Mouse (Mus musculus): Measurements from ENCODE around the gene Zfp865. TPM values are rescaled to one million over a fixed set of nuclear protein-coding genes. Genes with fewer than 3 reads are reported as not detected.
A peak's percentile ranks its signal among the peaks of the same experiment; 100 is the strongest.

The Zfp865 gene
- polyA plus RNA-seq, 1 experiment from 2014 or later, result 8.2 TPM

- Histone ChIP-seq H3K27me3 (peaks cover 62% of the 10 kb centered on the region), H3K9ac (peak overlapping the region; percentile 77), H3K4me3 (peak overlapping the region; percentile 61), H3K4me2 (replicated peaks) (peak overlapping the region; percentile 89), H3K9me3 (no peaks in the 10 kb centered on the region), H3K36me3 (no peaks in the 10 kb centered on the region), H3K27ac (0 out of 2 replicates have a peak overlapping the region, but pooled peaks have one; percentile 30), H3K4me1 (peaks cover 36% of the 10 kb centered on the region)
- no peak for ATAC-seq (ENCODE audit: insufficient number of reproducible peaks, insufficient read depth, low FRiP score, low TSS enrichment)
- 3% methylated on average over 55 of the region's 55 CpGs for WGBS
Observed at GRCm38 (mm10) chr7:5056651-5057263, 36.6 kb downstream of the Zfp865 start.

GRCm38 (mm10) chr7:5057381-5057780, 37.2 kb downstream of the Zfp865 start:
- Histone ChIP-seq H3K27ac (0 out of 2 replicates have a peak overlapping the region, but pooled peaks have one; percentile 30), H3K9ac (peak overlapping the region; percentile 77), H3K9me3 (no peaks in the 10 kb centered on the region), H3K36me3 (no peaks in the 10 kb centered on the region), H3K4me2 (replicated peaks) (peak overlapping the region; percentile 89), H3K27me3 (peaks cover 56% of the 10 kb centered on the region), H3K4me3 (peak overlapping the region; percentile 61), H3K4me1 (peaks cover 33% of the 10 kb centered on the region)
- WGBS, result 29% methylated on average over 8 of the region's 8 CpGs
- ATAC-seq (ENCODE audit: insufficient number of reproducible peaks, insufficient read depth, low FRiP score, low TSS enrichment), result no peak

GRCm38 (mm10) chr7:5057804-5058203, 37.6 kb downstream of the Zfp865 start:
- Histone ChIP-seq H3K4me3 (peak overlapping the region; percentile 61), H3K9ac (0 out of 2 replicates have a peak overlapping the region, but pooled peaks have one; percentile 77), H3K27ac (no peak overlapping the region), H3K4me2 (replicated peaks) (peak overlapping the region; percentile 89), H3K9me3 (no peaks in the 10 kb centered on the region), H3K36me3 (no peaks in the 10 kb centered on the region), H3K4me1 (peaks cover 28% of the 10 kb centered on the region), H3K27me3 (peaks cover 52% of the 10 kb centered on the region)
- whole genome bisulfite sequencing, result 36% methylated on average over 11 of the region's 11 CpGs
- ATAC-seq (ENCODE audit: insufficient number of reproducible peaks, insufficient read depth, low FRiP score, low TSS enrichment), result no peak

GRCm38 (mm10) chr7:5058631-5059030, 38.5 kb downstream of the Zfp865 start:
- peaks cover 44% of the 10 kb centered on the region for H3K27me3 ChIP-seq
- no peak overlapping the region for H3K4me3 ChIP-seq

GRCm38 (mm10) chr7:5059421-5059820, 39.2 kb downstream of the Zfp865 start:
- no peak overlapping the region for H3K4me3 ChIP-seq
- H3K4me1 ChIP-seq, result peaks cover 25% of the 10 kb centered on the region
- H3K4me2 ChIP-seq (replicated peaks), result no peak overlapping the region
- no peak overlapping the region for H3K27ac ChIP-seq
- peaks cover 36% of the 10 kb centered on the region for H3K27me3 ChIP-seq
- no peaks in the 10 kb centered on the region for H3K36me3 ChIP-seq
- no peaks in the 10 kb centered on the region for H3K9me3 ChIP-seq
- no peak for ATAC-seq (ENCODE audit: insufficient number of reproducible peaks, insufficient read depth, low FRiP score, low TSS enrichment)
- WGBS, result 94% methylated on average over 12 of the region's 12 CpGs
- no peak overlapping the region for H3K9ac ChIP-seq

More at GRCm38 (mm10) chr7:5058631-5059030, 38.5 kb downstream of the Zfp865 start:
- no peak for ATAC-seq (ENCODE audit: insufficient number of reproducible peaks, insufficient read depth, low FRiP score, low TSS enrichment)
- H3K36me3 ChIP-seq, result no peaks in the 10 kb centered on the region
- H3K27ac ChIP-seq, result no peak overlapping the region
- 93% methylated on average over 1 of the region's 1 CpGs for WGBS
- H3K9ac ChIP-seq, result no peak overlapping the region
- no peak overlapping the region for H3K4me2 ChIP-seq (replicated peaks)
- H3K9me3 ChIP-seq, result no peaks in the 10 kb centered on the region
- H3K4me1 ChIP-seq, result peaks cover 23% of the 10 kb centered on the region

GRCm38 (mm10) chr7:5060239-5060731, 40.1 kb downstream of the Zfp865 start:
- Histone ChIP-seq H3K4me2 (replicated peaks) (peak overlapping the region; percentile 77), H3K27ac (peak overlapping the region; percentile 99), H3K4me1 (peaks cover 27% of the 10 kb centered on the region), H3K4me3 (peak overlapping the region; percentile 77), H3K9ac (peak overlapping the region; percentile 83), H3K9me3 (no peaks in the 10 kb centered on the region), H3K36me3 (no peaks in the 10 kb centered on the region), H3K27me3 (peaks cover 27% of the 10 kb centered on the region)
- ATAC-seq (ENCODE audit: insufficient number of reproducible peaks, insufficient read depth, low FRiP score, low TSS enrichment), result peak; percentile 2; the same call in 1 of the 2 replicates
- WGBS, result 2% methylated on average over 27 of the region's 27 CpGs

- Histone ChIP-seq H3K27me3 (peaks cover 18% of the 10 kb centered on the region), H3K36me3 (peaks cover 2% of the 10 kb centered on the region; the same call in 1 of the 2 replicates), H3K4me2 (replicated peaks) (peak overlapping the region; percentile 77), H3K9me3 (no peaks in the 10 kb centered on the region), H3K9ac (peak overlapping the region; percentile 83), H3K4me3 (peak overlapping the region; percentile 77), H3K4me1 (peaks cover 35% of the 10 kb centered on the region), H3K27ac (peak overlapping the region; percentile 99)
- ATAC-seq (ENCODE audit: insufficient number of reproducible peaks, insufficient read depth, low FRiP score, low TSS enrichment), result peak; percentile 87
- under 1% methylated on average over 60 of the region's 60 CpGs for WGBS
Observed at GRCm38 (mm10) chr7:5060944-5061773, 41.0 kb downstream of the Zfp865 start.

GRCm38 (mm10) chr7:5061774-5062359, 41.7 kb downstream of the Zfp865 start, which contains the start of gene U2af2:
U2af2 (plus strand) TSS chr7:5062143.
- peak; percentile 76 for ATAC-seq (ENCODE audit: insufficient number of reproducible peaks, insufficient read depth, low FRiP score, low TSS enrichment)
- H3K36me3 ChIP-seq, result peaks cover 7% of the 10 kb centered on the region
- peak within 1 kb of the TSS; percentile 77 for H3K4me2 ChIP-seq (replicated peaks)
- H3K27me3 ChIP-seq, result peaks cover 12% of the 10 kb centered on the region
- no peaks in the 10 kb centered on the region for H3K9me3 ChIP-seq
- peak within 1 kb of the TSS; percentile 83 for H3K9ac ChIP-seq
- WGBS, result under 1% methylated on average over 63 of the region's 65 CpGs
- peak within 1 kb of the TSS; percentile 99 for H3K27ac ChIP-seq
- H3K4me3 ChIP-seq, result peak within 1 kb of the TSS; percentile 77
- peaks cover 35% of the 10 kb centered on the region for H3K4me1 ChIP-seq

GRCm38 (mm10) chr7:5062360-5063001, 42.3 kb downstream of the Zfp865 start:
- Histone ChIP-seq H3K9me3 (no peaks in the 10 kb centered on the region), H3K27me3 (peaks cover 6% of the 10 kb centered on the region), H3K4me3 (peak overlapping the region; percentile 77), H3K9ac (peak overlapping the region; percentile 83), H3K36me3 (peaks cover 13% of the 10 kb centered on the region), H3K27ac (peak overlapping the region; percentile 99), H3K4me2 (replicated peaks) (peak overlapping the region; percentile 77), H3K4me1 (peaks cover 35% of the 10 kb centered on the region)
- ATAC-seq (ENCODE audit: insufficient number of reproducible peaks, insufficient read depth, low FRiP score, low TSS enrichment), result peak; percentile 2; the same call in 1 of the 2 replicates
- under 1% methylated on average over 48 of the region's 51 CpGs for WGBS

GRCm38 (mm10) chr7:5064886-5065285, 44.7 kb downstream of the Zfp865 start:
- Histone ChIP-seq H3K4me1 (peaks cover 30% of the 10 kb centered on the region), H3K4me2 (replicated peaks) (no peak overlapping the region), H3K4me3 (no peak overlapping the region), H3K9ac (no peak overlapping the region), H3K9me3 (no peaks in the 10 kb centered on the region), H3K27me3 (no peaks in the 10 kb centered on the region), H3K36me3 (peaks cover 37% of the 10 kb centered on the region), H3K27ac (no peak overlapping the region)
- 90% methylated on average over 6 of the region's 6 CpGs for whole genome bisulfite sequencing
- no peak for ATAC-seq (ENCODE audit: insufficient number of reproducible peaks, insufficient read depth, low FRiP score, low TSS enrichment)

- H3K27ac ChIP-seq, result no peak overlapping the region
- H3K4me2 ChIP-seq (replicated peaks), result no peak overlapping the region
- H3K4me3 ChIP-seq, result no peak overlapping the region
- no peak overlapping the region for H3K9ac ChIP-seq
- H3K4me1 ChIP-seq, result no peaks in the 10 kb centered on the region
- no peaks in the 10 kb centered on the region for H3K9me3 ChIP-seq
- ATAC-seq (ENCODE audit: insufficient number of reproducible peaks, insufficient read depth, low FRiP score, low TSS enrichment), result no peak
- no peaks in the 10 kb centered on the region for H3K27me3 ChIP-seq
- 83% methylated on average over 1 of the region's 1 CpGs for WGBS
- peaks cover 95% of the 10 kb centered on the region for H3K36me3 ChIP-seq
Observed at GRCm38 (mm10) chr7:5073586-5073985, 53.4 kb downstream of the Zfp865 start.

Measured in embryonic facial prominence, embryonic 12.5 days (tissue).